Mouse (Mus musculus): ENCODE data around the gene Fxyd1.

GRCm38 (mm10) chr7:31076492-31076891, 19.5 kb upstream of the Fxyd1 start, which contains the start of gene Fxyd3:
- TF ChIP-seq CTCF (IDR thresholded peaks at IDR 0.05; ENCODE audit: low read depth, low read length), result no peak
- TF ChIP-seq POLR2A (IDR thresholded peaks at IDR 0.05; ENCODE audit: extremely low read depth, insufficient read depth, low read length), result no peak
